Mouse (Mus musculus): ENCODE results near the gene Cct7.

The Cct7 gene

DNA sequence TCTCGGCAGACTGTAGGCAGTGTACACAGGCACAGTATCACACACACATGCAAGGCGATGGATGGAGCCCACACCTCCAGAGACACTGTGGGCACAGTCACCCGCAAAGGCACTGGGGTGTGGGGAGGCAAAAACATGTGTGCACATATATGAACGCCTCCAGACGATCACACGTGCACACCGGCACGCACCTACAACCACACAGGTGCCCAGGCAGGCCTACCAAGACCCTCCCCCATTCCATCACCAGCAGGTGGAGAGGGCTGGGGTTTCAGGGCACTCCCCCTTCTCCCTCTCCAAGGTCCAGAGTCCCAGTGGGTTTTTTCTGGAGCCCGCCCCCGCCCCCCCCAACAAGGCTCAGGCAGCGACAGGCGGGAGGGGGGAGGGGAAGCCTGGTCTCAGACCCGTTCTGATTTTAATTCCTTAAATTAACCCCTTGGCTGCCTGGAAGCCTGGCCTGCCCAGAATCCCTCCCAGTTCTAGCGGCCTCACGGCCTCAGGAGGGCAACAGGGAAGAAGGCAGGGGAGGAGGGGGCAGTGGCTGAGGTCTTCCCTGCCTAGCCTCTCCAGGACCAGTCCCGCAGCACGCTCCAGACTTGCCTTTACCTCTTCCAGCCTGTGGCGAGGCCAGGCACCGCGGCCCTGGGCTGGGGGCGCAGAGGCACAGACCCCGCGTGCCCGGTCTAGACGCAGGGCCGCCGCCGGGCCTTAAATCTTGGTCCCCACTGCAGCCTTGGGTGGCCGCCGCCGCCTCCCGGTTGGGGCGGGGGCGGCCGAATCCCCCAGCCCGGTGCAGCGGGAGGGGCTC is 51.0 kb downstream of the Cct7 start:
- no peak for DNase-seq (ENCODE audit: extremely low read depth, low read depth)

- no peak for DNase-seq (ENCODE audit: extremely low read depth, low read depth)
These were observed 51.6 kb downstream of the Cct7 start, which contains the start of gene Fbxo41 for GRCm38 (mm10) chr6:85502911-85503250. Gene Fbxo41, minus strand, starts transcription at chr6:85502994.

DNA sequence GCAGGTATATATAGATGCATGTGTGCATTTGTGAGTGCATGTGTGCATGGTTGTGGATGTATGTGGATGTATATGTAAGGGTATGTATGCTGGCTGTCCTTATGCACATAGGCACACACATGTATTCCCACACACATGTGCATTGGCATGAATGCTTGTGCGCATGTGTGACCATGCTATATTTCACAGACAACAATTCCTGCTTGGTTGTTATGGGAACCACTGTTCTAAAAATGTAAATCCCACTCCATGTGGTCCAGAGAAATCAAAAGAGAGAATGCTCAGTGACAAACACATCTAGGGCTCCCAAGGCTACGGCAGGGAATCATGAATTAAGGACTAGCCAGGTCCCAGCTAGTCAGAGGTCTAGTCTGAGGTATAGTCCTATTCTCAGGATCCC is 53.6 kb downstream of the Cct7 start:
- DNase-seq (ENCODE audit: extremely low read depth, low read depth) = no peak

GRCm38 (mm10) chr6:85508602-85509001 is 57.3 kb downstream of the Cct7 start:
- DNase-seq (ENCODE audit: extremely low read depth, low read depth) = no peak

DNA sequence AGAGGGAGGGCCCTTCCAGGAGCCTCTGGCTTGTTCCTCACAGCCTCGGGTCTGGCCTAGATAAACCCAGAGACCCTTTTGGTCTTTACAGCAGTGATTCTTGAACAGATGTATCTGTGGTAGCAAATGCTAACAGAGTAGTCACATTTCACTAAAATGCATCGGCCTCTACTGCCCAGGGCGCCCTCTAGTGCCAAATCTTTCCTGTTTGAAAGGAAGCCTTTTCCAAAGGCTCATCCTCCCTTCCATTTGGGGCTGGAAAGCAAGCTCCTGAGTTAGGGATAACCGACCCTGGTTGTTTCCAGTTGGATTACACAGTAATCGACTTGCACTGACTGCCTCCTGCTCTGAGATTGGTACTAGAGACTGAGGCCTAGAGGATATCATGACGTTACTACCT is 59.2 kb downstream of the Cct7 start:
- DNase-seq (ENCODE audit: extremely low read depth, low read depth) = no peak

GRCm38 (mm10) chr6:85511286-85512055 is 60.2 kb downstream of the Cct7 start:
- DNase-seq (ENCODE audit: extremely low read depth, low read depth) = no peak

GRCm38 (mm10) chr6:85512056-85512440 is 60.7 kb downstream of the Cct7 start:
- no peak for DNase-seq (ENCODE audit: extremely low read depth, low read depth)

DNA sequence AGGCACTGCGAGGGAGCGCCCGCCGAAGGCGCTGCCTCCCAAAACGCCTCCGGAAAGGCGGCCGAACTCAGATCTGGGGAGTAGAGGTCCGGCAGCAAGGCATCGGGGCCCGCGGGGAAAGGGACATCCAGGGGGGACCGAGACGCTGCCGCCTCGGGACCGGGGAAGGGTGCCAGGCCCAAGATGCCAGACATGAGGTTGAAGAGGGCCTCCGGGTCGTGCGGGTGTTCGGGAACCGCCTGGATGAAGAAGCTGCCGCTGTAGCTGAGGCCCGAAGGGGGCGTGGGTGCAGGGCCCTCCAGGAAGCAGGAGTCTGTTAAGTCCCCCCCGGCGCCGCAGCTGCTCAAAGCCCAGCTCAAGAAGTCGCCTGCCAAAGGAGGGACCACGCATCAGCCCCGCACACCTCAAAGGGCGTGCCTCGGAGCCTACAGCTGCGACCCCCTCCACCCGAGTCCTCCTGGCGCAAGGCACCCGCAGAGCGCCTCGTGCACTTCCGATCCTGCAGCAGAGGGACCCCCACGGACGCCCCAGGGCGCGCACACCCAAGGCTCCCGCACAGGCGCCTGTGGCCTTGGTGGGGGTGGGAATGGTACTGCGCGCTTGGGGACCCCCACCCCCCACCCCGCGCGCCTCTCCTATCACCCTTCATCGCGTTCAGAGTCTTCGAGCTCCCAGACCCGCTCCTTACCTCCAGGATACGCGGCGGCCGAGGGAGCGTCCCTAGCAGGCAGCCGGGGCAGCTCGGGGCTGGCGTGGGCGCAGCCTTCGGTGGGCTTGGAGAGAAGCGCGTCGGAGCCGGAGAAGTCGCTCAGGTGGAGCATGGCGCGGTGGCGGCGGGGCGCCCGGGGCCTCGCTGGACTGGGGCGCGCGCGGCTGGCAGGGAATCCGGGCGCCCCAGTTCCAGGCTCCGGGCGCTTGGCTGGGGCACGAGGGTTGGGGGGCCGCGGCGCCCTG is 61.5 kb downstream of the Cct7 start:
- DNase-seq (ENCODE audit: extremely low read depth, low read depth) = no peak

GRCm38 (mm10) chr6:85513531-85513910 is 62.2 kb downstream of the Cct7 start, which contains the start of gene Egr4:
Gene Egr4, minus strand, starts transcription at chr6:85513589.
- no peak for DNase-seq (ENCODE audit: extremely low read depth, low read depth)

DNA sequence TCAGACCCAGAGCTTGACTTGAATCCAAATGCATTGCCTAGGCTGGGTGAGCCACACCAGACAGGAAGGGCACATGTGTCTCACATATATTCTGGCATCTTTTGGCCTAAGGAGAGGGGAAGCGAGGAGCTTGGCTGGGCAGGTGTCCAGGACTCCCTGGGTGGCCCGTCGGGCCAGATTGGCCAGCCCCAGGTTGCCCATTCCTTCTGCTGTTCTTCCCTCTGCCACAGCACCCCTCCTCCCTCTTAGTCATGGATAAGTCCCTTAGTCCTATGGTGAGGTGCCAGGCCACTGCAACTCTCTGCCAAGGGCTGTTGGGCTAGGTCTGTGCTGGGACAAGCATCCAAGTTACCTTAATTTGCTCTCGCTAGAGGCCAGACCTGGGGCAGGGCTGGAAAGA is 64.6 kb downstream of the Cct7 start:
- DNase-seq (ENCODE audit: extremely low read depth, low read depth) = no peak
